Mouse (Mus musculus) ES-E14 (cell line): ENCODE results near the gene Uqcc1.

Experiments
- CHD2 ChIP-seq: IDR thresholded peaks from 2 replicates; pipeline ENCODE4 v1.6.1; 2014; ENCODE audit warnings: mild to moderate bottlenecking, low read depth, low read length, inconsistent platforms
- HCFC1 ChIP-seq: IDR thresholded peaks from 2 replicates; pipeline ENCODE4 v1.6.1; 2012; ENCODE audit warnings: low read length, inconsistent platforms, borderline replicate concordance; ENCODE audit not compliant: insufficient read depth
- MAFK ChIP-seq: IDR thresholded peaks from 2 replicates; pipeline ENCODE4 v1.6.1; 2014; ENCODE audit warnings: mild to moderate bottlenecking, low read depth, low read length, inconsistent platforms; ENCODE audit not compliant: insufficient read depth
- ZC3H11A ChIP-seq: IDR thresholded peaks from 2 replicates; pipeline ENCODE4 v1.6.1; 2012; ENCODE audit warnings: low read depth, mild to moderate bottlenecking, inconsistent platforms, low read length, borderline replicate concordance
- ZNF384 ChIP-seq: IDR thresholded peaks from 2 replicates; pipeline ENCODE4 v1.6.1; 2012; ENCODE audit warnings: low read depth, low read length, inconsistent platforms

DNA sequence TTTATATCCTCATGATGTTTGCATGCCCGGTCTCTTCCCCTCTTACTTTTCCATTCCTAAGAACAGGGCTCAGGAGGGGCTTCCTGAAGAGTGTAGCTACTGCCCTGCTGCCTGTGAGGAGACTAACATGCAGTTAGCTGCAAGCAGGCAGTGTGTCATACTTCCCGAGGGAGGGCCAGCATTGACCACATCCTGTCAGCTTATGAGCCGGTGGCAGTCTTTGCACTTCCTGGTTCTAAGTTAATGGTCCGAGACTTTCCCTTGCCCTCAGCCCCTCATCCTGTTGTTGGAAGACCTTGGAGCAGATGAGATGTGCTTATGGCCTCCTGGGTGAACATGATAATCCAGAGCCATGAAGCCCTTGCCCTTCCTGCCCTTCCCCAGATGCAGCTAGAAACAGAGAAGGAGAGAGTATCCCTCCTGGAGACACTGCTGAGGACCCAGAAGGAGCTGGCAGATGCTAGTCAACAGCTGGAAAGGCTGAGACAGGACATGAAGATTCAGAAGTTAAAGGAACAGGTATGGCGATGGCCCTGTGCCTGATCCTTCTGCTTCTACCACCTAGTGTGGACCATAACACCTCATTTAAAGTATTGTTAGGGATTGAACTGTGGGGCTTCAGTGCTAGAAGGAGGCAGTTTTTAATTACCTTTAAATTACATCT, 49.4 kb upstream of the Uqcc1 start:
- TF ChIP-seq MAFK (no peak), ZNF384 (no peak), HCFC1 (no peak), CHD2 (no peak), ZC3H11A (no peak)
